Mouse (Mus musculus) intestine, embryonic 16.5 days (tissue): ENCODE results near the gene Mcub. TPM values are rescaled to one million over a fixed set of nuclear protein-coding genes. Genes with fewer than 3 reads are reported as not detected.

Experiments used
- ATAC-seq: fragments of 200-750 bp; cut with Nextera tagmentation; 2 replicates; pipeline ENCODE4 v1.8.0; 2017; ENCODE audit warnings: moderate TSS enrichment, moderate library complexity
- H3K27ac ChIP-seq: fragments of 300-500 bp; sonication (generic); 2 replicates; pipeline ENCODE4 v1.5.1; 2014; ENCODE audit warnings: mild to moderate bottlenecking, low read length
- H3K27me3 ChIP-seq: fragments of 300-500 bp; sonication (generic); replicated peaks from 2 replicates; pipeline ENCODE4 v1.6.1; 2014; ENCODE audit warnings: low read length, control low read depth, mixed read lengths; ENCODE audit not compliant: control insufficient read depth, insufficient read depth
- H3K36me3 ChIP-seq: fragments of 300-500 bp; sonication (generic); 2 replicates; pipeline ENCODE4 v1.6.1; 2014; ENCODE audit warnings: low read length, control low read depth; ENCODE audit not compliant: control insufficient read depth, insufficient read depth
- H3K4me1 ChIP-seq: fragments of 300-500 bp; sonication (generic); 2 replicates; pipeline ENCODE4 v1.6.1; 2014; ENCODE audit warnings: low read length, control low read depth, mixed read lengths; ENCODE audit not compliant: control insufficient read depth, insufficient read depth
- H3K4me2 ChIP-seq: fragments of 300-500 bp; sonication (generic); 2 replicates; pipeline ENCODE4 v1.6.1; 2014; ENCODE audit warnings: low read depth, low read length, control low read depth
- H3K4me3 ChIP-seq: fragments of 300-500 bp; sonication (generic); 2 replicates; pipeline ENCODE4 v1.5.1; 2014; ENCODE audit warnings: mild to moderate bottlenecking, low read length
- H3K9ac ChIP-seq: fragments of 300-500 bp; sonication (generic); 2 replicates; pipeline ENCODE4 v1.6.1; 2014; ENCODE audit warnings: low read depth, low read length
- H3K9me3 ChIP-seq: fragments of 300-500 bp; sonication (generic); 2 replicates; pipeline ENCODE4 v1.6.1; 2016; ENCODE audit warnings: low read length, control low read depth; ENCODE audit not compliant: control insufficient read depth
- WGBS: fragments of 180-500 bp; shearing (Covaris S2); extraction: QIAGEN DNeasy Blood & Tissue Kit; methylation state at CpG from one replicate; pipeline ENCODE4 v1.1.7; 2014; 5-methylcytosine and 5-hydroxymethylcytosine counted together
- polyA plus RNA-seq: library from polyadenylated mRNA; unstranded; fragments of >200 nt; fragmentation: Nextera tagmentation; extraction: Ambion mirVana; gene quantifications from 2 replicates; pipeline ENCODE4 v1.2.1, GENCODE M21; 2015

Gene Mcub
- polyA plus RNA-seq, 1 experiment from 2014 or later = 3.7 TPM

GRCm38 (mm10) chr3:129985335-129985734, 15.3 kb upstream of the Mcub start:
- no peak overlapping the region for H3K27ac ChIP-seq
- no peak for ATAC-seq
- no peaks in the 10 kb centered on the region for H3K9me3 ChIP-seq
- peaks cover 26% of the 10 kb centered on the region for H3K36me3 ChIP-seq
- no peak overlapping the region for H3K4me2 ChIP-seq
- H3K4me3 ChIP-seq = no peak overlapping the region
- 92% methylated on average over 4 of the region's 4 CpGs for WGBS
- no peaks in the 10 kb centered on the region for H3K27me3 ChIP-seq
- H3K4me1 ChIP-seq = no peaks in the 10 kb centered on the region
- H3K9ac ChIP-seq = no peak overlapping the region

GRCm38 (mm10) chr3:129984797-129985196, 14.8 kb upstream of the Mcub start:
- no peak overlapping the region for H3K27ac ChIP-seq
- H3K9me3 ChIP-seq = no peaks in the 10 kb centered on the region
- H3K4me1 ChIP-seq = no peaks in the 10 kb centered on the region
- 97% methylated on average over 5 of the region's 5 CpGs for WGBS
- H3K9ac ChIP-seq = no peak overlapping the region
- no peak overlapping the region for H3K4me3 ChIP-seq
- no peaks in the 10 kb centered on the region for H3K27me3 ChIP-seq
- no peak for ATAC-seq
- peaks cover 21% of the 10 kb centered on the region for H3K36me3 ChIP-seq
- no peak overlapping the region for H3K4me2 ChIP-seq

- 57% methylated on average over 5 of the region's 5 CpGs for WGBS
- Histone ChIP-seq H3K36me3 (peaks cover 8% of the 10 kb centered on the region), H3K27me3 (no peaks in the 10 kb centered on the region), H3K4me3 (no peak overlapping the region), H3K9me3 (no peaks in the 10 kb centered on the region), H3K4me1 (no peaks in the 10 kb centered on the region), H3K9ac (no peak overlapping the region), H3K27ac (no peak overlapping the region), H3K4me2 (no peak overlapping the region)
- no peak for ATAC-seq
These were observed 12.3 kb upstream of the Mcub start for GRCm38 (mm10) chr3:129982271-129982670.

- H3K9ac ChIP-seq = no peak overlapping the region
- no peak overlapping the region for H3K27ac ChIP-seq
- H3K4me3 ChIP-seq = no peak overlapping the region
- no peaks in the 10 kb centered on the region for H3K27me3 ChIP-seq
- 79% methylated on average over 11 of the region's 11 CpGs for WGBS
- no peaks in the 10 kb centered on the region for H3K9me3 ChIP-seq
- no peak overlapping the region for H3K4me2 ChIP-seq
- ATAC-seq = no peak
- peaks cover 5% of the 10 kb centered on the region for H3K36me3 ChIP-seq
- H3K4me1 ChIP-seq = no peaks in the 10 kb centered on the region
These were observed 11.8 kb upstream of the Mcub start for GRCm38 (mm10) chr3:129981756-129982155.

GRCm38 (mm10) chr3:129979510-129979909, 9.5 kb upstream of the Mcub start:
- Histone ChIP-seq H3K9ac (no peak overlapping the region), H3K4me1 (no peaks in the 10 kb centered on the region), H3K36me3 (peaks cover 5% of the 10 kb centered on the region), H3K27me3 (no peaks in the 10 kb centered on the region), H3K4me3 (no peak overlapping the region), H3K27ac (no peak overlapping the region), H3K4me2 (no peak overlapping the region), H3K9me3 (no peaks in the 10 kb centered on the region)
- WGBS = 33% methylated on average over 6 of the region's 6 CpGs
- no peak for ATAC-seq

GRCm38 (mm10) chr3:129978716-129979115, 8.7 kb upstream of the Mcub start:
- no peak overlapping the region for H3K4me3 ChIP-seq
- H3K36me3 ChIP-seq = peaks cover 5% of the 10 kb centered on the region
- H3K9me3 ChIP-seq = no peaks in the 10 kb centered on the region
- no peak overlapping the region for H3K4me2 ChIP-seq
- H3K9ac ChIP-seq = no peak overlapping the region
- ATAC-seq = no peak
- 85% methylated on average over 9 of the region's 9 CpGs for WGBS
- no peaks in the 10 kb centered on the region for H3K4me1 ChIP-seq
- no peak overlapping the region for H3K27ac ChIP-seq
- H3K27me3 ChIP-seq = no peaks in the 10 kb centered on the region

GRCm38 (mm10) chr3:129976317-129976716, 6.3 kb upstream of the Mcub start:
- no peak for ATAC-seq
- no peak overlapping the region for H3K4me3 ChIP-seq
- no peaks in the 10 kb centered on the region for H3K9me3 ChIP-seq
- no peaks in the 10 kb centered on the region for H3K36me3 ChIP-seq
- no peaks in the 10 kb centered on the region for H3K4me1 ChIP-seq
- 72% methylated on average over 5 of the region's 5 CpGs for WGBS
- H3K4me2 ChIP-seq = no peak overlapping the region
- no peak overlapping the region for H3K27ac ChIP-seq
- H3K9ac ChIP-seq = no peak overlapping the region
- no peaks in the 10 kb centered on the region for H3K27me3 ChIP-seq

- H3K27ac ChIP-seq = no peak overlapping the region
- no peaks in the 10 kb centered on the region for H3K36me3 ChIP-seq
- peak; percentile 65 for ATAC-seq
- 17% methylated on average over 19 of the region's 19 CpGs for WGBS
- peaks cover 13% of the 10 kb centered on the region for H3K4me1 ChIP-seq
- H3K27me3 ChIP-seq = peaks cover 13% of the 10 kb centered on the region; the same call in 1 of the 2 replicates
- H3K4me2 ChIP-seq = peak overlapping the region; percentile 100
- H3K9me3 ChIP-seq = no peaks in the 10 kb centered on the region
- H3K4me3 ChIP-seq = peak overlapping the region; percentile 70
- H3K9ac ChIP-seq = no peak overlapping the region; the same call in 1 of the 2 replicates
These were observed 816 bp upstream of the Mcub start for GRCm38 (mm10) chr3:129970529-129971515.

- Histone ChIP-seq H3K27ac (no peak overlapping the region), H3K4me1 (peaks cover 13% of the 10 kb centered on the region), H3K36me3 (no peaks in the 10 kb centered on the region), H3K9ac (peak overlapping the region; percentile 66; the same call in 1 of the 2 replicates), H3K4me2 (peak overlapping the region; percentile 100), H3K4me3 (peak overlapping the region; percentile 70), H3K9me3 (no peaks in the 10 kb centered on the region), H3K27me3 (peaks cover 13% of the 10 kb centered on the region; the same call in 1 of the 2 replicates)
- 45% methylated on average over 10 of the region's 10 CpGs for WGBS
- no peak for ATAC-seq
These were observed 975 bp downstream of the Mcub start for GRCm38 (mm10) chr3:129969031-129969430.
